Mouse (Mus musculus) neural tube, embryonic 15.5 days (tissue): ENCODE data around the gene Plscr1. TPM values are rescaled to one million over a fixed set of nuclear protein-coding genes. Genes with fewer than 3 reads are reported as not detected.

Source experiments
- ATAC-seq: fragments of 200-750 bp; cut with Nextera tagmentation; 2 replicates; pipeline ENCODE4 v1.8.0; 2017; ENCODE audit warnings: mild to moderate bottlenecking, moderate TSS enrichment, moderate library complexity; ENCODE audit not compliant: low FRiP score
- H3K27ac ChIP-seq: fragments of 300-500 bp; sonication (generic); replicated peaks from 2 replicates; pipeline ENCODE4 v1.5.1; 2015; ENCODE audit warnings: mild to moderate bottlenecking, inconsistent platforms
- H3K27me3 ChIP-seq: fragments of 300-500 bp; sonication (generic); replicated peaks from 2 replicates; pipeline ENCODE4 v1.6.1; 2015; ENCODE audit warnings: inconsistent platforms
- H3K36me3 ChIP-seq: fragments of 300-500 bp; sonication (generic); 2 replicates; pipeline ENCODE4 v1.6.1; 2015; ENCODE audit warnings: inconsistent platforms
- H3K4me1 ChIP-seq: fragments of 300-500 bp; sonication (generic); 2 replicates; pipeline ENCODE4 v1.6.1; 2015; ENCODE audit warnings: inconsistent platforms
- H3K4me2 ChIP-seq: fragments of 300-500 bp; sonication (generic); 2 replicates; pipeline ENCODE4 v1.6.1; 2015; ENCODE audit warnings: inconsistent platforms, mild to moderate bottlenecking, moderate library complexity
- H3K4me3 ChIP-seq: fragments of 300-500 bp; sonication (generic); replicated peaks from 2 replicates; pipeline ENCODE4 v1.5.1; 2015; ENCODE audit warnings: mild to moderate bottlenecking, inconsistent platforms
- H3K9ac ChIP-seq: fragments of 300-500 bp; sonication (generic); replicated peaks from 2 replicates; pipeline ENCODE4 v1.6.1; 2015; ENCODE audit warnings: mild to moderate bottlenecking, inconsistent platforms
- H3K9me3 ChIP-seq: fragments of 300-500 bp; sonication (generic); replicated peaks from 2 replicates; pipeline ENCODE4 v1.6.1; 2016; ENCODE audit warnings: inconsistent platforms
- WGBS: fragments of 180-500 bp; shearing (Covaris S2); methylation state at CpG from one replicate; pipeline ENCODE4 v1.1.7; 2015; ENCODE audit warnings: mixed read lengths; 5-methylcytosine and 5-hydroxymethylcytosine counted together
- polyA plus RNA-seq: library from polyadenylated mRNA; unstranded; fragments of >200 nt; fragmentation: Nextera tagmentation; extraction: Ambion mirVana; gene quantifications from 2 replicates; pipeline ENCODE4 v1.2.1, GENCODE M21; 2015

The Plscr1 gene
- polyA plus RNA-seq, result 9.6 and 18.7 TPM in 2 replicates

DNA sequence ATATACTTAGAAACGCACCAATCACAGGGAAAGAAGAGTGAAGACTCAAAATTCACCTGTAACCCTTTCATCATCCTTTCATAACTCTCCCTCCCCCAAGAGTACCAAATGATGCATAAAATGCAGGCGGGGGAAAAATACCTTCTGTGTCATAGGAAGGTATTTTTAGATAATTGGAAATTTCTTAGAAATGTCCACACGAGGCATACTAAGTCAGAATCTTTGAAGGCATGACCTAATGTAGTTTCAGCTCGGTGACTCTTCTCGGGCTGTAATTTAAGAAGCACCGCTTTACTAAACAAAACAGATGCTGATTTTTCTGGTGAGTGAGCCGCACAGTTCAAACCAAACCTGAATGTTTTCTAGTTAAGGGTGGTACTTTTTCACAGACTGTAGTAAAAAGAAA, at the start of gene Plscr1:
TSS of gene Plscr1 (plus strand) at position 304 of the 406 bp plus-strand sequence.
- Histone ChIP-seq H3K4me3 (peak within 1 kb of the TSS; percentile 66), H3K4me1 (peaks cover 18% of the 10 kb centered on the region; the same call in 1 of the 2 replicates), H3K4me2 (peak within 1 kb of the TSS; percentile 90), H3K36me3 (no peaks in the 10 kb centered on the region), H3K27ac (peak within 1 kb of the TSS; percentile 82), H3K27me3 (no peaks in the 10 kb centered on the region), H3K9ac (peak within 1 kb of the TSS; percentile 61), H3K9me3 (no peaks in the 10 kb centered on the region)
- 46% methylated on average over 7 of the region's 7 CpGs for WGBS
- peak; percentile 18; the same call in 1 of the 2 replicates for ATAC-seq

DNA sequence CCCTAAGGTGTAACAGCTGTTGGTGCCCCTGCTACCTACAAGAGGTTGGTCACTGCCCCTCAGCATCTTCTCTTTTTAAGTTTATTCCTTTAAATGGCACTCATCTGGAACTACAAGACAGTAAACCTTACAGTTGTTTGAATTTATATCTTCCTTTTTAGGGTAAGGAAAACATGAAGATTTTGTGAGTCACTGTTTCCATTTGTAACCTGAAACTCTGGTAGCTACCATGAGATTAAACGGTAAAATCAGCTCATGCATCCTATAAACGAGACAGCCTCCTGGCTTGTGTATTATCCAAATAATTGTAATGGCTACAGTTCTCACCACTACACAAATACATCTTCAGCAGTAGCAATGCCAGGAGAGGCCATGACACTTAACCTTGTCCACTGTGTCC, 45.2 kb upstream of the Plscr1 start:
- WGBS, result 79% methylated on average over 2 of the region's 2 CpGs
- no peak overlapping the region for H3K27ac ChIP-seq
- no peak overlapping the region for H3K4me2 ChIP-seq
- no peaks in the 10 kb centered on the region for H3K4me1 ChIP-seq
- H3K9ac ChIP-seq, result no peak overlapping the region
- H3K9me3 ChIP-seq, result no peaks in the 10 kb centered on the region
- no peak overlapping the region for H3K4me3 ChIP-seq
- H3K36me3 ChIP-seq, result no peaks in the 10 kb centered on the region
- no peaks in the 10 kb centered on the region for H3K27me3 ChIP-seq
- no peak for ATAC-seq

DNA sequence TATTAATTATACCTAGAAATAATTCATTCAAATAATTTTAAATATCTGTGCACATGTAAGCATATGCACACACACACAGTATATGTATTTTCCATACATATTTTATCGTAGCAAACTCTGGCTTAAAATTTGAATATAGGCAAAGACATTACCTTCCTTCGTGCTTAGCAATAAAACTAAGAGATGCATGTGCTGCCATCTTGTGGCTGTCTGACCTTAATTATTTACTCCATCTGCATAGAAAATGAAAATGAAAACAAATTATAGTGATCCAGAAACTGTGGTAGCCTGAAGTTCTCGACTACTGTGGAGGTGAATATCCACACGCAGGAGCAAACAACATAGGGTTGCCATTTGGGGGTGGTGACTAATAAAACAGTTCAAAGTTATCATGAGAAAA, 42.2 kb upstream of the Plscr1 start:
- H3K27ac ChIP-seq, result no peak overlapping the region
- ATAC-seq, result no peak
- no peak overlapping the region for H3K4me2 ChIP-seq
- H3K4me1 ChIP-seq, result no peaks in the 10 kb centered on the region
- no peaks in the 10 kb centered on the region for H3K27me3 ChIP-seq
- no peak overlapping the region for H3K9ac ChIP-seq
- no peak overlapping the region for H3K4me3 ChIP-seq
- no peaks in the 10 kb centered on the region for H3K36me3 ChIP-seq
- no peaks in the 10 kb centered on the region for H3K9me3 ChIP-seq
- 42% methylated on average over 4 of the region's 4 CpGs for WGBS

DNA sequence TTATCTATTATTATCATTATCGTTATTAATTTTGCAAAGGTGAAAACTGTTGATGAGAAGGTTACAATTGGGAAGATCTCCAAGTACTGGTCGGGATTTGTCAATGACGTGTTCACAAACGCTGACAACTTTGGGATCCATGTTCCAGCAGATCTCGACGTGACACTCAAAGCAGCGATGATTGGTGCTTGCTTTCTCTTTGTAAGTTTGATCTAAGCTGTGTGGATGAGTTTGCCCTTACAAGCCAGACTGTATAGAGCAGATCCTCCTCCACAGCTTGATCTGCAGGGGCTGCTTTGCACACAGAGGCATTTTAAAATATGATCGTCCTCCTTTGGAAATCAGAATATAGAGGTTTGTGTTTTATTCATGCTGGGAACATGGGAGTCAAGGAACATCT, 41.8 kb upstream of the Plscr1 start:
- Histone ChIP-seq H3K4me3 (no peak overlapping the region), H3K27ac (no peak overlapping the region), H3K4me1 (no peaks in the 10 kb centered on the region), H3K4me2 (no peak overlapping the region), H3K9ac (no peak overlapping the region), H3K27me3 (no peaks in the 10 kb centered on the region), H3K36me3 (no peaks in the 10 kb centered on the region), H3K9me3 (no peaks in the 10 kb centered on the region)
- ATAC-seq, result no peak
- WGBS, result 79% methylated on average over 8 of the region's 8 CpGs

DNA sequence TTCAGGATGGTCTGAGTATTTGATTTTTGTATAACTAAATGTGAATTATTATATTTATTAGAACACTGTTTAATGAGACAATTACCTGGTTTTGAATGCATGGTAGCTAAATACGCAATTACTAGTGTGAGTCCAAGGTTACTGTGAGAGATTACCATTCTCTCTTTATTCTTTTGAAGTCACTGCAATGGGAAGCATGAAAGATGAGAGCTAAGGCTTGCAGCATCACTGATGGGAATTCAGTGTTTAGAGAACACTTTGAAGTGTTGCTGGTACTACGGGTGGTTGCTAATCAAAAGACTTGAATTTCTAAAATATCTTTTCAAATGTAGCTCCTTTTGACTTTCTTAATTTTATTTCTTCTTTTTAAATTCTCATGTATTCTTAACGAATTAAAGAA, 39.7 kb upstream of the Plscr1 start:
- no peak overlapping the region for H3K27ac ChIP-seq
- H3K4me1 ChIP-seq, result no peaks in the 10 kb centered on the region
- H3K4me2 ChIP-seq, result no peak overlapping the region
- 83% methylated on average over 3 of the region's 3 CpGs for WGBS
- no peaks in the 10 kb centered on the region for H3K27me3 ChIP-seq
- H3K9me3 ChIP-seq, result no peaks in the 10 kb centered on the region
- no peak for ATAC-seq
- no peak overlapping the region for H3K4me3 ChIP-seq
- H3K36me3 ChIP-seq, result no peaks in the 10 kb centered on the region
- no peak overlapping the region for H3K9ac ChIP-seq

DNA sequence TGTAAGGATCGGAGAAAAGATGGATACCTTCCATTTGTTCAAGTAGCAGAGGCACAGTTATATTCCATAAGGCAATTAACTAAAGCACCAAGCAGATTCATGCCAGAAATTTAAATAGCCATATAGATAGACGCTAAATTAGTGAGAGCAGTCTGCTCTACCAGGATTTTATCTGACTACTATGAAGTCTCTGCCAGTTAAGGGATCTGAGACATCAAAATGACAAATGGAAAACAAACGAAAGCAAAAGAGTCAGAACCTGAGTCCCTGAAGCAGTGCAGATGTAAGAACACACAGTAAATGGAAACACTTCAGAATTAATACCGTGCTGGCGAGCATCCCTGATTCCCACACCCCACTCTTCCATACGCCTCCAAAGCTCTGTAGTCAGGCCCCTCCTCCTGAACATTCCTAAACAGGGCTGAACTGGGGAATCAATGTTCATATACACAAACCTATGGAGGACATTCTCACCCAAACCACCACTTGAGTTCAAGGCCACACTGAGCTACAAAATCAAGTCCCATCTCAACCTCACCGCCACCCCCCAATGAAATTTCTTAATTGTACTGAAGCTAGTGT, 39.1 kb upstream of the Plscr1 start:
- no peak overlapping the region for H3K4me3 ChIP-seq
- no peaks in the 10 kb centered on the region for H3K4me1 ChIP-seq
- no peaks in the 10 kb centered on the region for H3K36me3 ChIP-seq
- H3K27ac ChIP-seq, result no peak overlapping the region
- WGBS, result 77% methylated on average over 7 of the region's 7 CpGs
- no peaks in the 10 kb centered on the region for H3K27me3 ChIP-seq
- no peak overlapping the region for H3K4me2 ChIP-seq
- no peaks in the 10 kb centered on the region for H3K9me3 ChIP-seq
- no peak overlapping the region for H3K9ac ChIP-seq
- no peak for ATAC-seq

DNA sequence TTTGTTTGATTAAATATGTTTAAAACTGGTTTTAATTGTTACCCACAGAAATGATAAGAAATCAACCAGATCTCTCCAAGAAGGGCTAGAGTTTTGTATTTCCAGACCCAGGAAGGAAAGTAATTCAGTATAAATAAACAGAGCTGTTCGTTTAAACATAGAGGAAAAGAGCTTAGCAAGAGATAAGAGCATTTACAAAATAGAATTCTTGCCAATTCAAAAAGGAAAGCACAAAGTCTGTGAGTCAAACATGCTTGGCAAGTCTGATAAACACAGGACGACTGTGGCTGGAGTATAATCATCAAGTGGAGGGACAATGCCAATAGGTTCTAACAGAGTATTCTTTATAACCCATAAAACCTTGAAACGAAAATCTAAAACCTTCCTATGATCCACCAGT, 38.5 kb upstream of the Plscr1 start:
- 75% methylated on average over 3 of the region's 3 CpGs for WGBS

DNA sequence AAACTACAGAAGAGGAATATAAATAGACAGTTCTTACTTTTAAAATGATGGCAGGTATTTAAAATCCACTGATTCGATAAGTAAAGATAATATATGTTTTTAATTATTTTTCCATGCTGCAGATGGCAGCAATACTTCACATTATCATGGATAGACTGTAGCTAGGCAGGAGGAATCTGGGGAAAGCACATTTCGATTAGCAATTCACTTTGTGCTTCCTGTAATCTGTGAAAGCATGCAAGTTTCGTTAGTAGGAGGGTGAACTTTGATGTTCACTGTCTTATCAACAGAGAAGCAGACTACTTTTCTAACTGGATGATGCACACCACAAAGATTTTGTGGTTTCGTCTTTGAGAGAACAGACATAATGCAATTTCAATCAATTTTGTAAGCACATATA, 32.1 kb upstream of the Plscr1 start:
- Histone ChIP-seq H3K36me3 (no peaks in the 10 kb centered on the region), H3K4me1 (no peaks in the 10 kb centered on the region), H3K4me3 (no peak overlapping the region), H3K4me2 (no peak overlapping the region), H3K27ac (no peak overlapping the region), H3K9me3 (no peaks in the 10 kb centered on the region), H3K9ac (no peak overlapping the region), H3K27me3 (no peaks in the 10 kb centered on the region)
- ATAC-seq, result no peak
- WGBS, result 63% methylated on average over 4 of the region's 4 CpGs

More for the DNA sequence above, 38.5 kb upstream of the Plscr1 start:
- Histone ChIP-seq H3K4me1 (no peaks in the 10 kb centered on the region), H3K4me2 (no peak overlapping the region), H3K27me3 (no peaks in the 10 kb centered on the region), H3K9me3 (no peaks in the 10 kb centered on the region), H3K27ac (no peak overlapping the region), H3K9ac (no peak overlapping the region), H3K36me3 (no peaks in the 10 kb centered on the region), H3K4me3 (no peak overlapping the region)
- no peak for ATAC-seq

DNA sequence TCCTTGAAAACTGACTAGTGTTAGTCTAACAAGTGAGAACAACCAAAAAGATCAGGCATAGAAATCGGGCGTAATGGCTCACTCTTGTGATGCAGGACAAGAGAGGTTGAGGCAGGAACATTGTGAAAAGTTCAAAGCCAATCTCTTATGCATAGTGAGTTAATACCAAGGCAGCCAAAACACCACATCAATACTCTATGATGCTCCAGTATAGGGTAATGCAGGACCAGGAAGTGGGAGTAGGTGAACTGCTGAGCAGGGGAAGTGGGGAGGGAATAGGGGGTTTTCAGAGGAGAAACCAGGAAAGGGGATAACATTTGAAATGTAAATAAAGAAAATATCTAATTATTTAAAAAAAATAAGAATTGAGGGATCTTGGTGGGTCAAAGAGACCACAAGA, 31.7 kb upstream of the Plscr1 start:
- H3K9me3 ChIP-seq, result no peaks in the 10 kb centered on the region
- no peaks in the 10 kb centered on the region for H3K36me3 ChIP-seq
- H3K27ac ChIP-seq, result no peak overlapping the region
- 86% methylated on average over 2 of the region's 2 CpGs for WGBS
- H3K4me2 ChIP-seq, result no peak overlapping the region
- ATAC-seq, result no peak
- H3K4me1 ChIP-seq, result no peaks in the 10 kb centered on the region
- H3K9ac ChIP-seq, result no peak overlapping the region
- no peaks in the 10 kb centered on the region for H3K27me3 ChIP-seq
- no peak overlapping the region for H3K4me3 ChIP-seq

DNA sequence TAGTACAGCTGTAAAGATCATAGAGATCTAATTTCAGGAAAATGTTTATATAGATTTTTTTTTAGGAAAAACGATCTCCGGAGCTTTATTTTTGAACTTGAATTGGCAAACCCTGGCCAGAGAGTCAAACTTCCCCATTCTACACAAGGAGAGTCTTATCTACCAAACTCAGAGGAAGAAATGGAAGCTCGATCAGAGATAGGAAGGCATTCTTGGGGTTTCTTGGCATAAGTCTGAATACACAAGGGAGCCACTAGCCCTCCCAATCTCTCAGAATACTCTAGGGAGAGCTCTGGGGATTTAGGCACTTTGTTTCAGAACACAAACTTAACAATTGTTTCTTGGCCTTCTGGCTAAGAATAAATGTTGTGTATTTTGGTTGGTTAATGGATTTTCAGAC, 29.4 kb upstream of the Plscr1 start:
- ATAC-seq, result no peak
- Histone ChIP-seq H3K9me3 (no peaks in the 10 kb centered on the region), H3K4me2 (no peak overlapping the region), H3K4me3 (no peak overlapping the region), H3K36me3 (no peaks in the 10 kb centered on the region), H3K27me3 (no peaks in the 10 kb centered on the region), H3K9ac (no peak overlapping the region), H3K4me1 (no peaks in the 10 kb centered on the region), H3K27ac (no peak overlapping the region)
- WGBS, result 76% methylated on average over 3 of the region's 3 CpGs

DNA sequence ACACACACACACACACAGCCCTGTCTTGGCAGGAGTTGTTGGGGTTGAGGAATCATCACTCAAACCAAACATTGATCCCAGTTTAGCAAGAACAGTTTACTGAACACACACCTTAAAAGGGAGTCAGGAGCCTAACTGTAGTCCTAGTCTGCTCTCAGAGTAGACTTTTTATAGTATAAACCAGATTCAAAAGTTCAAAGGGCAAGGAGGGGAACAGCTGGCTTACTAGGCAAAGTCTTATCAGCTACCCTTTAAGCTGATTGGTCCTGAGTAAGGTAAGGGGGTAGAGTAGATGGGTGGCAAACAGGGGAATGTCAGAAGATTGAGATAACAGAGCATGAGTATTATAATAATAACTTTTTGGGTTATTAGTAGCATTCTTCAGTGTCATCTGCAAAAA, 28.1 kb upstream of the Plscr1 start:
- Histone ChIP-seq H3K27ac (no peak overlapping the region), H3K4me3 (no peak overlapping the region), H3K4me2 (no peak overlapping the region), H3K27me3 (no peaks in the 10 kb centered on the region), H3K36me3 (no peaks in the 10 kb centered on the region), H3K4me1 (no peaks in the 10 kb centered on the region), H3K9ac (no peak overlapping the region), H3K9me3 (no peaks in the 10 kb centered on the region)
- no peak for ATAC-seq

DNA sequence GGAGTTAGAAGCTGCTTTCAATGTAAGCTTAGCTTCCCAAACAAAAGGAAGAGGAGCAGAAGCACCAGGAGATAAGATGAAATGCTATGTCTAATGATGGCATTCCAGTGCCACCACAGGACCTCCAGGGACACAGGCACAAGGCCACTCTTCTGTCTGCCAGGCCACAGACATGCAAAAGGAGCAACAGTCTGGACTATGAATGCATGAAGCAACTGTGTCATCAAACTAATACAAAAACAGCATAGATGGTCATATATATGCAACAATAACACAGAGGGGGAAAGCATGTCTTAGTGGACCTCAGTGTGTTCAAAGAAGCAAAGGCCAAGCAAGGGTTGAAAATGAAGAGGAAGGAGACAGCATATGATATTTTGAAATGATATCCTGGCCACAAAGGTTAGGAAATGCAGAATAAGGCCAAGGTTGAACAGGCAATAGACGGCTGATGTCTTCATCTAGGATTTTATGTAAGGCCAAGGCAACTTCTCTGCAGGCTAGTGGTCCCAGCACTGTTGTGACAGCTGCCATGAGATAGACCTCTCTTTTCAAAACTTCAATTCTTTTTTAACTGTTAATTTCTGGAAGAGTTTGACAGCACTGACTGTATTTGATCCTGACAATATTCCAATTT, 24.8 kb upstream of the Plscr1 start:
- ATAC-seq, result no peak
- no peaks in the 10 kb centered on the region for H3K27me3 ChIP-seq
- H3K36me3 ChIP-seq, result no peaks in the 10 kb centered on the region
- 98% methylated on average over 1 of the region's 1 CpGs for WGBS
- H3K4me1 ChIP-seq, result no peaks in the 10 kb centered on the region
- H3K4me2 ChIP-seq, result no peak overlapping the region
- H3K27ac ChIP-seq, result no peak overlapping the region
- no peak overlapping the region for H3K9ac ChIP-seq
- H3K9me3 ChIP-seq, result no peaks in the 10 kb centered on the region
- no peak overlapping the region for H3K4me3 ChIP-seq
